Mouse (Mus musculus) adrenal gland, postnatal 4 days (tissue): ENCODE results near the gene St6gal1. TPM values are rescaled to one million over a fixed set of nuclear protein-coding genes. Genes with fewer than 3 reads are reported as not detected.

ENCODE experiments used
- DNase-seq, 2 experiments: peaks; one replicate each; pipeline ENCODE4 v3.0.0; 2021 to 2022; ENCODE audit warnings: low spot score in 2 of 2, mixed read lengths in 2 of 2
- total RNA-seq, 2 experiments: library from RNA; stranded (reverse); gene quantifications; 2 replicates each; pipeline ENCODE4 v1.2.3; 2021

The St6gal1 gene
- total RNA-seq, 2 experiments from 2014 or later = 46.6 to 56.3 TPM

DNA sequence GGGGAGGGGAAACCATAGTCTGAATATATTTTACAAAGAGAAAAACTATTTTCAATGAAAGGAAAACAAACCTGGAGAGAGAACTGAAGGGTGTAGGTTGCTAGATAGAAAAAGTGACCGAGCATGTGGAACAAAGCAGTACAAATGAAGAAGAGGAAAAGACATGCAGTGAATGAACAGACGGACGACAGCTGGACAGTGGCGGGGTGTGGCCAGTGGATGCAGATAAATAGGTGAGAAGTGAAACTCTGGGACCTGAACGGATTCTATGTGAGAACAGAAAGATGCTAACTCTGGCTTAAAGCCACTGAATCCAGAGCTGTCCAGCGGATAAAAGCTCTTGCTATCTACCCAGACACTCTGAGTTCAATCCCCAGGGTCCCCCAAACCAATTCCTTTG is 25.2 kb downstream of the St6gal1 start:
- DNase-seq = no peak

DNA sequence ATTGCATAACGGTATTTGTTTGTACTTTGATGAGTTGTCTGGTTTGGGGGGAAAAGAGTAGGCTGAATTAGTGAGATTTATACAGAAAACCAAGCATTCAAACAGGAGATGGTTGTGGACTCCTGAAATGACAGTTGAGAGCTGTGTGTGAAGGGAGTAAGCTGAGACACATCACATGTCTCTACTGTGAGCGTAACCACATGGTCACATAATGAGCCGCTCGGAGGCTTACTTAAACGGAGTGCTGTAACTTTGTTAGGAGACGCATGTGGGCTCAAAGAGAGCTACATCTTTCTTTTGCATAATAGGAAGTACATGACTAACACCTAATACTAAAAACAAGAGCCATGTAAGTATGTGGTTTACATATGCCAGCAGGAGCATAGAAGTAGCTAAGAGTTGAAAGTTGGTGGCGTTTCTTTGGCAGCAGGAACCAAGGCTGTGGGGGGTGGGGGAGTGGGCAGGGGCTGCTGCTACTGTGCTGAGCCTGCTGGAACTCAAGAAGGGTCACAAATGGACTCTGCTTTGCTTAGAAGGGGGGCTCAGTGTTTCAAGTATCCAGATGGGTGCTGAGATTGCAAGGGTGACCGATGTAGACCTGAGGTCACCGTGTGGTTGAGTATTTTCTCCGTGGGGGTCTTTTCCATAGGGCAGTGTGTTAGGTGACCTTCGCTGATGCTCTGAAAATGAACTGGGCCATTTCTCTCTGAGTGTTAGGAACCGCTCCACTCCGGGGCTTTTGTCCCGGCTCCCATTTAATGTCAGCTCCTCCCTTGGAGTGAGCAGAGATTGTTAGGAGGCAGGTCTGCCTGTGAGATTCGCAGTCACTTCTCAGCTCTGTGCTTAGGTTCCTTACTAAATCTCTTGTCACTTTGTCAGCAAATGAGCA is 26.3 kb downstream of the St6gal1 start:
- DNase-seq = no peak

DNA sequence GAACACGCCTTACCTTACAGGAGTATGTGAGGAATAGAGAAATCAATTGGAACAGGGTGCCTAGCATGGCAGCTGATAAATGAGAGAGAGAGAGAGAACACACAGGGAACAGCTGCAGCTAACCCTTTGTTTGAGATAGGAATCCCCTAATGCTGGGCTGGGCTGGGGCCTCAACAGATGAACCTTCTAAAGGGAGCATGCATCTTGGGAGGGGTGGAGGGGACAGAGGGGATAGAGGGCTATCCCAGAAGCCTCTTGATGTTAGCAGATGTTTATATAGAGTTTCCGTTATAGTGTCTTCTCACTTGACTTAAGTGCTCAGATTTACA is 26.9 kb downstream of the St6gal1 start:
- no peak for DNase-seq

- no peak for DNase-seq
Observed at GRCm38 (mm10) chr16:23253620-23254019, 29.1 kb downstream of the St6gal1 start.

GRCm38 (mm10) chr16:23254062-23254461 is 29.5 kb downstream of the St6gal1 start:
- DNase-seq = no peak

DNA sequence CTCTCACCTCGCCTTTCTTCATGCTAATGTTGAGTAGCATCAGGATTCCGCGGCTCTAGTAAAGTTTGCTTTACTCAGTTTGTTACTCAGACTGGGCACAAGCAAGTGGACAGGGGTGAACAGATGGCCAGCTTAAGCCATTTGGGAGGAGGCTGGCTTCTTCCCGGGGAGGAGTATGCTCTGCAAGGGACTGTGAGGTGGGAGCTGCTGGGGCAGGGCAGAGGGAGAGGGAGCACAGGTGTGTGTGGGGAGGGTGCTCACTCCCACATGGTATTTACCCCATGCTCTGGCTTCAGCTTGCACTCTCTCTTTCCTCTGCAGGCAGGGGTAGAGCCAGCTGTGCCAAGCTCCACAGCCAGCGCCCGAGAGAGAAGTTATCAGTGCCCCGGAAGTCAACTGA is 32.1 kb downstream of the St6gal1 start:
- no peak for DNase-seq

- DNase-seq = no peak
Observed at GRCm38 (mm10) chr16:23258429-23258822, 33.9 kb downstream of the St6gal1 start.

DNA sequence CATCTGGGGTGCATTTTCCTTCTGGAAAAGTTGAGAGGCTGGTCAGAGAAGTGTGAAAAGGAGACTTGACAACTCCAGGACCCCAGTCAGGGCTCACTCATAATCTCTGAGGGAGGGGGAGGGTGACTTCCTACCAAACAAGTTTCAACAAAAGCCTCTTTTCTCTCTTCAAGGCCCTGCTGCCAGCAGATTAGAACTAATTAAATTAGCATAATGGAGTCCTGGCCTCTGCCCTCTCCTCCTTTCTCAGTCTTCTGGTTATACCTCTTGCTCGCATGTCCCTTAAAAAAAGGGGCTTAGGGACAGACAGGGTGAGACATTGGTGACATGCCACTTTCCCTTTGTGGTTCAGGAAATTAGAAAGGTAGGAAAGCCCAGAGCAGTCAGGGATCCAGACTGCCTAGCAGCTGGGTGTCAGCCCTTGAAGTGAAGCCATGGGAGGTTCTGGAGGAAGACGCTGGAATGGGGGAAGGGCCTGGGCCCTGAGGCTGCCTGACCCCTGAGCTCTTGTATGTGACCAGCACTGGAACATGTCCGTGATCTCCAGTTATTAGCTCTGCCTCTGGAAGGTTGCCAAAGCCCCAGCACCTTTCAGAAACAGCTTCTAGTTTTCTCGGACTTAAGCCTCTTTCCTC is 34.4 kb downstream of the St6gal1 start:
- DNase-seq = no peak

- no peak for DNase-seq
Observed at GRCm38 (mm10) chr16:23259580-23259979, 35.0 kb downstream of the St6gal1 start.

GRCm38 (mm10) chr16:23262131-23262768 is 37.7 kb downstream of the St6gal1 start:
- no peak for DNase-seq

DNA sequence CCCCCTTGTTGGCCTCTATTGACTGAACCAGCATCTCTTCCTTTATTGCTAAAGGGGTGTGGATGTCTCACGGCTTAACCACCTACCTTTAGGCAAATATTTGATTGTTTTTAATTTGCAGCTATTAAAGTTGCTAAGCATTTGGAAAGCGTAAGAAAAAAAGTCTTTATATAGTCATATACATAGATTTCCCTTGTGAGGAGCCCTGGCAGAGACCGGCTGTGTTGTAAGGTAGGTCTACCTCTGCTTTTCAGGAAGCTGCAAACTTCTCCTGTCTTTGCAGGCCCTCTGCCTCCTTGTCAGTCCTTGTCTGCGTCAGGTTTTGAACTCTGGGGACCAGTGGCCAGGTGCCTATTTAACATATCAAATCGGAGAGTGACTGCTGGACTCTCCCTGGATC is 38.3 kb downstream of the St6gal1 start:
- no peak for DNase-seq

- no peak for DNase-seq
Observed at GRCm38 (mm10) chr16:23264999-23265398, 40.5 kb downstream of the St6gal1 start.

DNA sequence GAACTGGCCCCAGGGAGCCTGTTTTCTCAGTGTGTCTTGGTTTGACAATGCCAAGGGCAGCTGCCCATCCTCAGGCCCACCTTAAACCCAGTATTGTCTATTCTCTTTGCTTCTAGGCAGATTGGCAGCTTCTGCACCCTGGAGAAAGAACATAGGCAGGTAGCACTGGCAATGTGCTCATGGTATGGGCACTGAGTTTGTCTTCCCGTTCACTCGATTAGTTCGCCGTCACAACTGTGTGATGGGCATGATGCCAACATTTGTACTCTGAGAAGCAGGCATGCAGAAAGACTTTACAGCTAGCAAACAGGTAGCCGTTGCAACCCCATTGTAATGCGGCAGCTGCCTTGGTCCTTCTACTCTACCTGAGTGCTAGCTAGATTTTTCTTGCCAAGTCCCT is 40.9 kb downstream of the St6gal1 start:
- no peak for DNase-seq

- no peak for DNase-seq
Observed at GRCm38 (mm10) chr16:23266293-23266692, 41.8 kb downstream of the St6gal1 start.

DNA sequence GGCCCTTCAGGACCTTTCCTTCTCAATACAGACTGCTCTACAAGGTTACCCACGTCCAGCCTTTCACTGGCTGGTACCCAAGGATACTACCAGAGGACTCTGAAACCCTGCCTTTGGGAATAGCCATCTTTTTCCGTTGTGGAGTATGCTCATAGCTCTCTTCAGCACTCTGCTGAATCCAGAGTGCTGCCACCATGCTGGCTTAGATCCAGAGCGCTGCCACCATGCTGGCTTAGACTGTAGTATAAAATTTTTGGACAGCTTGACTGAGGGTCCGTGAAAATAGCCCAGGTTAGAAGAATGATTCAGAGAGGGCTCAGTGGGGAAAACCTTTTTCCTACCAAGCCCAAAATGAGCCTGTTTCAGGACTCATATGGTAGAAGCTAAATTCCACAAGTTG is 42.4 kb downstream of the St6gal1 start:
- no peak for DNase-seq

GRCm38 (mm10) chr16:23268231-23268630 is 43.7 kb downstream of the St6gal1 start:
- DNase-seq = no peak

DNA sequence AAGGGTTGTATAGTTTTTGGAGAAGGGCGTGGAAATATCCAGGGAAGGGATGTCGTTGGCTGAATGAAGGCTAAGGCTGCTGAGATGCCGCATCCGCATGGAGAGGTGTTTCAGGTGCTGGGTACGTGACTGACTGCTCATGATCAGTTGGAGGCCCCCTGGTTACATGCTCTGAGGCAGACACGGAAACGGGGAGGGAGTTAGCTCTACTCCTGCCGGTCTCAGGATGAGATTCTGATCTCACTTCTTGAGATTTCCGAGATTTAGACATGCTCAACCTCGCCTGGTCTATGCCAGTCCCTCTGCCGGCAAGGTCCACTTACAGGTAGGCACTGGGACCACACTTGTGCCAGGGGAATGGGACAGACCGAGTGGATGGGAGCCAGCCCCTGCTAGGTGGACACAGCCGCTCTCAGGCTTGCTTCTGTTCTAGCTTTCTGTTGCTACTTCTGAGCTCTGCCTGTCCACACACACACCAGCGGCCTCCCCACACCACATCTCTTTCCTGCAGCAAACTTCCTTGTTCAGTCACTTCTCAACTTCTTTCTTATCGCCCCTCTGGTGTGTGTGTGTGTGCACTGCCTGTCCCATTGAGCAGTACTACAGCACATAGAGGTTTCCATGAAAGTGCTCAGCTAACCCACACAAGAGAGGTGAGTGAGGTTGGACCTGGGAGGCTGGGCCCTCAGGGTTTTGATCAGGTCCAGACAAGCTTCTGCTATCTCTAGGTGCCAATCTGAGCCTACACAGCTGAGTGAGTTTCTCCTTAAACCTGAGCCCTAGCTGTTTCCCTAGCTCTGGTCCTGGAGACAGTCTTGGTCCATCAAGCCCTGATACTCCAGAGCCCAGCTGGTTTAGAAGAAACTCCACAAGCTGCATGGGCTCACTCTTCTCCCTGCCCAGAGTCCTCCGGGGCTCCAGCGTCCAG is 44.8 kb downstream of the St6gal1 start:
- DNase-seq = no peak

DNA sequence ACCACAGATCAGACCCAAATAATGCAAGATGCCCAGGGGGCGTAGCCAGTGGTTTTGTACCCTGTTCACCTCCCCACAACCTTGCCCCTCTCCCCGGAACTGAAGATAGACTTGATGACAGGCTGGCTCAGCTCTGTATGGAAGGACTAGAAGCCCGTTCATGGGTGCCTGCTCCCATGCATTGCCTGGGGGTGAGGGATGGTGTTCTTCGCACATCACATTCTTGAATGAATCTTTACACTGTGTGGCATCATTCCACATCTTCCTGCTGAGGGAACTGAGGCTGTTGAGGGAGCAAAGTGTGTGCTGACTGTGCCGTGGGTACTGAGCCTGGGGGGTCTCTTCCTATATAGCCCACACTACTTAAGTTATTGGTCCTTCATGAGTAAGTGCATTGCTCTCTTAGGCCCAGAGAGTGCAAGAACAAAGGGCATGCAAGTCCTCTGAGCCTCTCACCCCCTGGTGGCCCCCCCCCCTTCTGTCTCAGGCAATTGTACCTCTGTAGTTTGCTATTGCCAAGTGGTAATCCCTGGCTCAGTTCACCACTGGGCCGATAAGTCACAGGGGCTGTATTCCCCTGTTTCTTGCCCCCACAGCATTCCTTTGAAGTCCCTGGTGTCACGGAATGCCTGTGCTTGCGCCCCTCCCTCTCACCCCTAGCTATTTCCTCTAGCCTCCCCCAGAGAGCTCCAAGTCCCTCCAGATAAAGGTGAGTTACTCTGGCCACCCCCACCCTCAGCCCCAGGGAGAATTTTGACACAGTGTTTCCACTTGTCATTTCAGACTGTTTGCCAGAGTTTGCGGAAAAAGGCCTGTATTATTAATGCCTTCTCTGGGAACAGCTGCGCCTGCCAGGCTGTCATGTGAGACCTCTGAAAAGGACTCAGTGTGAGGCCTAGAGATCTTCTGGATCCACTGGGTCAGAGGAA is 45.7 kb downstream of the St6gal1 start:
- DNase-seq = no peak

DNA sequence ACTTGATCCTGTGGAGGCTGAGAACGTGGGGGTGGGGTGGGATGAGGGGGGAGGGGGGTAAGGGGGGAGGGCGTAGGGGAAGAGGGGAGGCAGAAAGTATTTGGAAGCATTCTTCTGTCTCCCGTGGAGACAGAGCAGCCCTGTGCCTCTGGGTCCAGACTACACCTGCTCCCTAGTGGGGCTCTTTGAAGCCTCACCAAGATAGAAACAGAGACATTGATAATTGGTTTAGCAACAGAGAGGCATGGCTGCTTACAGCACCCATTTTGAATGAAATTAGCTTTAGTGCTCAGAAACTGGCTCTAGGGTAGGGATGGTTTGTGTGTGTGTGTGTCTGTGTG is 46.3 kb downstream of the St6gal1 start:
- DNase-seq = no peak
